Mouse (Mus musculus) intestine, postnatal 0 days (tissue): ENCODE measurements at regions not wholly inside any gene's neighbourhood (a gene's known extent, or its start where the extent isn't known, plus 50 kb on each side); places are given as distances from the start of the nearest gene placed in this dataset.

Experiments used
- ATAC-seq: fragments of 200-750 bp; cut with Nextera tagmentation; 2 replicates; pipeline ENCODE4 v1.8.0; 2017; ENCODE audit warnings: mild to moderate bottlenecking, moderate TSS enrichment, moderate library complexity
- H3K27ac ChIP-seq: fragments of 300-500 bp; sonication (generic); 2 replicates; pipeline ENCODE4 v1.5.1; 2014; ENCODE audit warnings: mild to moderate bottlenecking, low read depth, low read length, moderate library complexity
- H3K27me3 ChIP-seq: fragments of 300-500 bp; sonication (generic); replicated peaks from 2 replicates; pipeline ENCODE4 v1.6.1; 2014; ENCODE audit warnings: low read length, mixed read lengths; ENCODE audit not compliant: control insufficient read depth, insufficient read depth
- H3K36me3 ChIP-seq: fragments of 300-500 bp; sonication (generic); 2 replicates; pipeline ENCODE4 v1.6.1; 2014; ENCODE audit warnings: mild to moderate bottlenecking, moderate library complexity; ENCODE audit not compliant: control insufficient read depth, insufficient read depth
- H3K4me1 ChIP-seq: fragments of 300-500 bp; sonication (generic); replicated peaks from 2 replicates; pipeline ENCODE4 v1.6.1; 2014; ENCODE audit warnings: antibody characterized with exemption, low read length, mixed read lengths; ENCODE audit not compliant: control insufficient read depth, insufficient read depth
- H3K4me2 ChIP-seq: fragments of 300-500 bp; sonication (generic); replicated peaks from 2 replicates; pipeline ENCODE4 v1.6.1; 2014; ENCODE audit warnings: low read depth, mild to moderate bottlenecking, moderate library complexity
- H3K4me3 ChIP-seq: fragments of 300-500 bp; sonication (generic); 2 replicates; pipeline ENCODE4 v1.5.1; 2014; ENCODE audit warnings: low read depth, low read length
- H3K9ac ChIP-seq: fragments of 300-500 bp; sonication (generic); 2 replicates; pipeline ENCODE4 v1.6.1; 2014; ENCODE audit warnings: mild to moderate bottlenecking, low read depth, low read length
- H3K9me3 ChIP-seq: fragments of 300-500 bp; sonication (generic); 2 replicates; pipeline ENCODE4 v1.6.1; 2016; ENCODE audit warnings: mixed run types; ENCODE audit not compliant: control insufficient read depth
- CTCF ChIP-seq: sonication (generic); IDR thresholded peaks from 2 replicates; pipeline ENCODE4 v1.5.1; 2016; ENCODE audit warnings: low read depth, mild to moderate bottlenecking, control low read depth, antibody characterized with exemption, moderate library complexity
- WGBS: fragments of 180-500 bp; shearing (Covaris S2); extraction: QIAGEN DNeasy Blood & Tissue Kit; methylation state at CpG from one replicate; pipeline ENCODE4 v1.1.7; 2014; 5-methylcytosine and 5-hydroxymethylcytosine counted together

- no peak overlapping the region for H3K4me3 ChIP-seq
- H3K27ac ChIP-seq: no peak overlapping the region
- no peaks in the 10 kb centered on the region for H3K4me1 ChIP-seq
- H3K9ac ChIP-seq: no peak overlapping the region
- no peaks in the 10 kb centered on the region for H3K27me3 ChIP-seq
- 85% methylated on average over 5 of the region's 5 CpGs for WGBS
- no peaks in the 10 kb centered on the region for H3K9me3 ChIP-seq
- H3K4me2 ChIP-seq: no peak overlapping the region
- TF ChIP-seq CTCF: no peak
- H3K36me3 ChIP-seq: no peaks in the 10 kb centered on the region
- ATAC-seq: no peak
Measured at GRCm38 (mm10) chr9:94424438-94425135, 113.3 kb downstream of the 1190002N15Rik start.

DNA sequence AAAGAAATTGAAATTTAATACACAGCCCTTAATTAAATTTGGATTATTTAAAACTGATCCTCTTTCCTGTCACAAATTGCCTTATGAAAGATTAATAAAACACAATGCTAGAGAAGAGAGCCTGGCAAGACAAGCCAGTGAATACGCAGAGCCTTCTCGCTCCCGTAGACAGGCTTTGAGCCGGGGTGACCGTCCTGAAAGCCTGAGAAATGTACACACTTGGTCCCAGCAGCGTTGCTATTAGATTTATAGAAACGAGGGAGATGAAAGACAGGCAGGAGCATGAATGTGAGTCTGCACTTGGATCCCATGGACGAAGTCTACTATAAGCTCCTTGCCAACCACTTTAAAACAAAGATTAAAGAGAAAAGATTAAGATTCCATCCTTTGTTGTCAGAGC, 127.3 kb downstream of the 1190002N15Rik start:
- ATAC-seq: no peak
- 45% methylated on average over 8 of the region's 8 CpGs for WGBS
- no peak overlapping the region for H3K9ac ChIP-seq

GRCm38 (mm10) chr9:94410042-94410441, 127.8 kb downstream of the 1190002N15Rik start:
- ATAC-seq: no peak
- no peaks in the 10 kb centered on the region for H3K36me3 ChIP-seq
- WGBS: 49% methylated on average over 3 of the region's 3 CpGs
- H3K27ac ChIP-seq: no peak overlapping the region
- no peak overlapping the region for H3K4me3 ChIP-seq
- H3K27me3 ChIP-seq: no peaks in the 10 kb centered on the region
- no peak overlapping the region for H3K4me2 ChIP-seq
- no peaks in the 10 kb centered on the region for H3K9me3 ChIP-seq
- H3K9ac ChIP-seq: no peak overlapping the region
- H3K4me1 ChIP-seq: no peaks in the 10 kb centered on the region
- TF ChIP-seq CTCF: no peak

More for the DNA sequence above, 127.3 kb downstream of the 1190002N15Rik start:
- H3K4me3 ChIP-seq: no peak overlapping the region
- no peaks in the 10 kb centered on the region for H3K36me3 ChIP-seq
- no peaks in the 10 kb centered on the region for H3K27me3 ChIP-seq
- no peak overlapping the region for H3K4me2 ChIP-seq
- H3K4me1 ChIP-seq: no peaks in the 10 kb centered on the region
- no peaks in the 10 kb centered on the region for H3K9me3 ChIP-seq
- H3K27ac ChIP-seq: no peak overlapping the region
- TF ChIP-seq CTCF: no peak

- no peak overlapping the region for H3K4me2 ChIP-seq
- peak; percentile 71 for ATAC-seq
Measured at GRCm38 (mm10) chr9:94408635-94409323, 129.1 kb downstream of the 1190002N15Rik start.

GRCm38 (mm10) chr9:94407671-94408070, 130.2 kb downstream of the 1190002N15Rik start:
- Histone ChIP-seq H3K4me3 (no peak overlapping the region), H3K27me3 (no peaks in the 10 kb centered on the region), H3K4me2 (no peak overlapping the region), H3K9ac (no peak overlapping the region), H3K9me3 (no peaks in the 10 kb centered on the region), H3K4me1 (no peaks in the 10 kb centered on the region), H3K36me3 (no peaks in the 10 kb centered on the region), H3K27ac (no peak overlapping the region)
- no peak for ATAC-seq
- TF ChIP-seq CTCF: no peak
- 91% methylated on average over 10 of the region's 10 CpGs for WGBS

More at GRCm38 (mm10) chr9:94408635-94409323, 129.1 kb downstream of the 1190002N15Rik start:
- H3K9ac ChIP-seq: no peak overlapping the region
- no peaks in the 10 kb centered on the region for H3K9me3 ChIP-seq
- no peaks in the 10 kb centered on the region for H3K4me1 ChIP-seq
- no peaks in the 10 kb centered on the region for H3K36me3 ChIP-seq
- no peak overlapping the region for H3K27ac ChIP-seq
- no peak for TF ChIP-seq CTCF
- 24% methylated on average over 7 of the region's 7 CpGs for WGBS
- no peak overlapping the region for H3K4me3 ChIP-seq
- no peaks in the 10 kb centered on the region for H3K27me3 ChIP-seq

DNA sequence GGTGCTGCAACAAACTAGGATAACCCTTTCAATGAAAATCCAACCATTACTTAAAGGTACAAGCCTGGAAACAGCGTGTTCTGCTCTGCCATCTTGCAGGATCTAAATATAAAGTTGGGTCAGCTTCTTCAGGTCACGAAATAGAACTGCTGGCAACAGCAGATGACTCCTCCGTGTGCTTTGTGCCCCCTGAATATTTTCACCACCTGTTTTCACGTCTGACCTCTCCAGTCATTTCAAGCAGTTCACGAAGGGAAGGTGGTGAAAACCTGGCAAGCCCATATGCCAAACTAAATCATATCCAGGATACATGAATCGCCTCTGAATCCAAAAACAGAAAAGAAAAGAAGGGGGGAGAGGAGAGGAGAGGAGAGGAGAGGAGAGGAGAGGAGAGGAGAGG, 133.3 kb downstream of the 1190002N15Rik start:
- Histone ChIP-seq H3K4me2 (no peak overlapping the region), H3K4me1 (no peaks in the 10 kb centered on the region), H3K4me3 (no peak overlapping the region), H3K36me3 (no peaks in the 10 kb centered on the region), H3K27me3 (no peaks in the 10 kb centered on the region), H3K9me3 (no peaks in the 10 kb centered on the region), H3K27ac (no peak overlapping the region), H3K9ac (no peak overlapping the region)
- 80% methylated on average over 6 of the region's 6 CpGs for WGBS
- TF ChIP-seq CTCF: no peak
- no peak for ATAC-seq
